8 mouse cellular contexts compared by ENCODE assay signal in the genomic region with DNA sequence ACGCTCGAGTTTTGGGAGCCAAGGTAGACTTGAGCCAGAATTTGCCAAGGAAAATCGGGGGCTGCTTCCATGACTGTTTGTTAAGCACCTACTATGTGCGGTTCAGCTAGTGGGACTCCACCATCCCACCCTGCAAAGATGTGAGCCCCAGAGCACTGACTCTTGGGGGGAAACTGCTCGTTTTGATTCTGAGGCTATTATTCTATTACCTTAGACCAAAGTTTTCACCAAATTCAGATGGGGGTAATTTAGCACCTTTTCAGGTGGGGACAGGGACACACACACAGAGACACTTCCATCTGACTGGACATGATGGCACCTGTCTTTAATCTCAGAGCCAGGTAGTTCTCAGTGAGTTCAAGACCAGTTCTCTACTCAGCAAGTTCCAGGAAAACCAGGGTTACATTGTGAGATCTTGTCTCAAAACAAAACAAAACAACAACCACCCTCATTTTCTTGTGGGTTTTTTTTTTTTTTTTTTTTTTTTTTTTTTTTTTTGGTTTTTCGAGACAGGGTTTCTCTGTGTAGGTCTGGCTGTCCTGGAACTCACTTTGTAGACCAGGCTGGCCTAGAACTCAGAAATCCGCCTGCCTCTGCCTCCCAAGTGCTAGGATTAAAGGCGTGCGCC. TPM values are rescaled to one million over a fixed set of nuclear protein-coding genes. Genes with fewer than 3 reads are reported as not detected.
DNase-seq lines count a peak whose midpoint lies in the region; ATAC-seq and TF ChIP-seq lines count a peak whose summit lies in the region.

No protein-coding gene starts in this region.

- no peak for TF ChIP-seq EP300 in lung, postnatal 0 days (IDR thresholded peaks at IDR 0.05)

- no peak for TF ChIP-seq POLR2A in olfactory bulb, adult 2 months (IDR thresholded peaks at IDR 0.05; ENCODE audit: insufficient read depth, low read depth, low read length)

- H3K36me3 ChIP-seq in lung, postnatal 0 days (ENCODE audit: insufficient read depth, low read length), result no peaks in the 10 kb centered on the region
- H3K36me3 ChIP-seq in forebrain, embryonic 11.5 days (ENCODE audit: control insufficient read depth, insufficient read depth, low read length), result no peaks in the 10 kb centered on the region
- no peaks in the 10 kb centered on the region for H3K36me3 ChIP-seq in limb, embryonic 12.5 days

- no peak for ATAC-seq in lung, postnatal 0 days
- ATAC-seq in forebrain, embryonic 11.5 days (replicated peaks; ENCODE audit: low FRiP score), result no peak
- ATAC-seq in limb, embryonic 12.5 days (ENCODE audit: insufficient number of reproducible peaks, insufficient read depth, low FRiP score, low TSS enrichment, low read depth), result no peak

- H3K9me3 ChIP-seq in lung, postnatal 0 days (ENCODE audit: low read length), result no peaks in the 10 kb centered on the region
- H3K9me3 ChIP-seq in forebrain, embryonic 11.5 days (ENCODE audit: control insufficient read depth, low read length), result no peaks in the 10 kb centered on the region
- no peaks in the 10 kb centered on the region for H3K9me3 ChIP-seq in limb, embryonic 12.5 days

- no peak overlapping the region for H3K9ac ChIP-seq in lung, postnatal 0 days (replicated peaks; ENCODE audit: low read depth)
- peak overlapping the region; percentile 63 for H3K9ac ChIP-seq in forebrain, embryonic 11.5 days (ENCODE audit: low read length)
- H3K9ac ChIP-seq in limb, embryonic 12.5 days (replicated peaks), result peak overlapping the region; percentile 74

- no peak for DNase-seq in lung, postnatal 0 days (ENCODE audit: low spot score)
- no peak for DNase-seq in lung, postnatal 36 days
- DNase-seq in forebrain, embryonic 11.5 days (ENCODE audit: low spot score), result no peak
- no peak for DNase-seq in urinary bladder, postnatal 36 days (ENCODE audit: low spot score in 2 of 2)
- DNase-seq in urinary bladder, adult 18-20 months (ENCODE audit: low spot score in 2 of 2), result no peak
- no peak for DNase-seq in frontal cortex, postnatal 36 days (ENCODE audit: low spot score in 2 of 2)

- no peaks in the 10 kb centered on the region for H3K4me1 ChIP-seq in lung, postnatal 0 days (ENCODE audit: insufficient read depth, low read depth, low read length)
- H3K4me1 ChIP-seq in forebrain, embryonic 11.5 days (replicated peaks; ENCODE audit: control insufficient read depth, insufficient read depth, low read length), result peaks cover 4% of the 10 kb centered on the region
- no peaks in the 10 kb centered on the region for H3K4me1 ChIP-seq in limb, embryonic 12.5 days (replicated peaks)
- H3K4me1 ChIP-seq in olfactory bulb, adult 2 months (ENCODE audit: control insufficient read depth, insufficient read depth, low read length), result no peaks in the 10 kb centered on the region

- peak overlapping the region; percentile 52 for H3K4me3 ChIP-seq in lung, postnatal 0 days (ENCODE audit: low read depth, low read length)
- H3K4me3 ChIP-seq in forebrain, embryonic 11.5 days (ENCODE audit: low read depth, low read length), result peak overlapping the region; percentile 57
- peak overlapping the region; percentile 67 for H3K4me3 ChIP-seq in limb, embryonic 12.5 days (replicated peaks)
- H3K4me3 ChIP-seq in olfactory bulb, adult 2 months (ENCODE audit: insufficient read depth, low read depth, low read length), result peak overlapping the region; percentile 77

- H3K27ac ChIP-seq in lung, postnatal 0 days (ENCODE audit: low read length), result peak overlapping the region; percentile 32; the same call in 1 of the 2 replicates
- no peak overlapping the region for H3K27ac ChIP-seq in forebrain, embryonic 11.5 days (ENCODE audit: low read depth, low read length)
- H3K27ac ChIP-seq in limb, embryonic 12.5 days, result no peak overlapping the region
- H3K27ac ChIP-seq in olfactory bulb, adult 2 months (ENCODE audit: insufficient read depth, low read depth, low read length), result no peak overlapping the region

- 45% methylated on average over 7 of the region's 9 CpGs for WGBS in lung, postnatal 0 days
- WGBS in forebrain, embryonic 11.5 days, result 47% methylated on average over 8 of the region's 9 CpGs
- WGBS in limb, embryonic 12.5 days, result 46% methylated on average over 8 of the region's 9 CpGs
- 42% methylated on average over 9 of the region's 9 CpGs for WGBS in olfactory bulb, adult 2 months

- peak overlapping the region; percentile 93 for H3K4me2 ChIP-seq in lung, postnatal 0 days (replicated peaks; ENCODE audit: low read depth, low read length)
- peak overlapping the region; percentile 93 for H3K4me2 ChIP-seq in forebrain, embryonic 11.5 days (ENCODE audit: low read depth, low read length, severe bottlenecking)
- H3K4me2 ChIP-seq in limb, embryonic 12.5 days, result peak overlapping the region; percentile 94

- no peak for TF ChIP-seq CTCF in lung, postnatal 0 days (IDR thresholded peaks at IDR 0.05)
- TF ChIP-seq CTCF in olfactory bulb, adult 2 months (IDR thresholded peaks at IDR 0.05; ENCODE audit: insufficient read depth, low read depth, low read length), result no peak

- peaks cover 9% of the 10 kb centered on the region for H3K27me3 ChIP-seq in lung, postnatal 0 days (replicated peaks; ENCODE audit: insufficient read depth, low read length)
- H3K27me3 ChIP-seq in forebrain, embryonic 11.5 days (ENCODE audit: control insufficient read depth, insufficient read depth, low read length), result peaks cover 30% of the 10 kb centered on the region
- peaks cover 64% of the 10 kb centered on the region for H3K27me3 ChIP-seq in limb, embryonic 12.5 days

RNA-seq across cellular contexts. Expression of a gene that starts 0.4 kb away (rescaled TPM):
- 1.2 and 1.5 TPM in 2 replicates for polyA plus RNA-seq in lung, postnatal 0 days (2015; fragmentation: Nextera tagmentation; extraction: Ambion mirVana)
- polyA plus RNA-seq in forebrain, embryonic 11.5 days (2014; fragmentation: Nextera tagmentation; extraction: Ambion mirVana), result 0.56 and 1.2 TPM in 2 replicates
- 0.44 and 1.3 TPM in 2 replicates for polyA plus RNA-seq in limb, embryonic 12.5 days (2016; fragmentation: Nextera tagmentation; extraction: Ambion mirVana)
- polyA plus RNA-seq in olfactory bulb, adult 2 months (2012; ENCODE audit: insufficient read depth, insufficient read length, low replicate concordance, missing spikeins), result not detected in 2 replicates

RNA-seq across cellular contexts. Expression of a gene that starts 21.9 kb away (rescaled TPM):
- 0.19 and 0.20 TPM in 2 replicates for polyA plus RNA-seq in lung, postnatal 0 days (2015; fragmentation: Nextera tagmentation; extraction: Ambion mirVana)
- 1.4 and 1.6 TPM in 2 replicates for polyA plus RNA-seq in forebrain, embryonic 11.5 days (2014; fragmentation: Nextera tagmentation; extraction: Ambion mirVana)
- 0.87 and 0.92 TPM in 2 replicates for polyA plus RNA-seq in limb, embryonic 12.5 days (2016; fragmentation: Nextera tagmentation; extraction: Ambion mirVana)
- polyA plus RNA-seq in olfactory bulb, adult 2 months (2012; ENCODE audit: insufficient read depth, insufficient read length, low replicate concordance, missing spikeins), result 2.4 TPM in 1 of 2 replicates, not detected in the other
